Mouse (Mus musculus) testis, adult 2 months (tissue): Measurements from ENCODE around the gene Arhgap19. TPM values are rescaled to one million over a fixed set of nuclear protein-coding genes. Genes with fewer than 3 reads are reported as not detected.

Experiments
- H3K27ac ChIP-seq: fragments of 200-500 bp; 2 replicates; pipeline ENCODE4 v1.5.1; 2012; ENCODE audit warnings: low read depth, low read length; ENCODE audit not compliant: control insufficient read depth, insufficient read depth
- H3K27me3 ChIP-seq: fragments of 200-500 bp; 2 replicates; pipeline ENCODE4 v1.6.1; 2012; ENCODE audit warnings: mild to moderate bottlenecking, low read length, moderate library complexity; ENCODE audit not compliant: control insufficient read depth, insufficient read depth
- H3K36me3 ChIP-seq: fragments of 200-500 bp; 2 replicates; pipeline ENCODE4 v1.6.1; 2012; ENCODE audit warnings: mild to moderate bottlenecking, low read length; ENCODE audit not compliant: control insufficient read depth, insufficient read depth
- H3K4me1 ChIP-seq: fragments of 200-500 bp; 2 replicates; pipeline ENCODE4 v1.6.1; 2012; ENCODE audit warnings: low read length; ENCODE audit not compliant: control insufficient read depth, insufficient read depth
- H3K4me3 ChIP-seq: fragments of 200-500 bp; 2 replicates; pipeline ENCODE4 v1.5.1; 2012; ENCODE audit warnings: low read depth, mild to moderate bottlenecking, low read length, moderate library complexity, mixed read lengths; ENCODE audit not compliant: control insufficient read depth
- CTCF ChIP-seq: fragments of 200-500 bp; IDR thresholded peaks from 2 replicates; pipeline ENCODE4 v1.5.1; 2012; ENCODE audit warnings: low read depth, mild to moderate bottlenecking, inconsistent platforms, low read length, moderate library complexity; ENCODE audit not compliant: control insufficient read depth, insufficient read depth, insufficient replicate concordance
- POLR2A ChIP-seq: fragments of 200-500 bp; IDR thresholded peaks from 2 replicates; pipeline ENCODE4 v1.6.1; 2012; ENCODE audit warnings: low read depth, mild to moderate bottlenecking, inconsistent platforms, low read length, moderate library complexity; ENCODE audit not compliant: control insufficient read depth
- polyA plus RNA-seq: library from polyadenylated mRNA; depleted of rRNA; stranded (reverse); fragments of >200 nt; gene quantifications from 2 replicates; pipeline ENCODE4 v1.2.3, GENCODE M21; 2012; rRNA removed

Arhgap19 gene
- polyA plus RNA-seq, 1 experiment = 39.1 TPM

DNA sequence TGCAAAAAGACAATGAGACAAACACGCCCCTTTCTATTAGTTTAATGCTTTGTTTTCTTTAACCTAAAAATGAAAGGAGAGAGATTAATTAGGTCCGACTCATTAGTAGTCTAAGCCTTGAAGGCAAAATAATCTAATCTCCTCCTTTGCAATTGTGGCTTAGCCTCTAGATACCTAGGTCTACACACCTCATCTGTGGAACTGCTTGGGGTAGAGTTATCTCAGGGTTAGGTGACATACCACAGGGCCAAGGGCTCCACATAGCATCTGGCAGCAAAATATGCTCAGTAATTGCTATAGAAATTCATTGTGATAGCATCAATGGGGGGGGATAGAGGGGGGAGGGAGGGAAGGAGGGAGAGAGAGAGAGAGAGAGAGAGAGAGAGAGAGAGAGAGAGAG lies 76.4 kb downstream of the Arhgap19 start:
- no peaks in the 10 kb centered on the region for H3K36me3 ChIP-seq
- no peaks in the 10 kb centered on the region for H3K27me3 ChIP-seq
- H3K27ac ChIP-seq = no peak overlapping the region
- no peak overlapping the region for H3K4me3 ChIP-seq
- TF ChIP-seq POLR2A (no peak), CTCF (no peak)
- H3K4me1 ChIP-seq = no peaks in the 10 kb centered on the region

DNA sequence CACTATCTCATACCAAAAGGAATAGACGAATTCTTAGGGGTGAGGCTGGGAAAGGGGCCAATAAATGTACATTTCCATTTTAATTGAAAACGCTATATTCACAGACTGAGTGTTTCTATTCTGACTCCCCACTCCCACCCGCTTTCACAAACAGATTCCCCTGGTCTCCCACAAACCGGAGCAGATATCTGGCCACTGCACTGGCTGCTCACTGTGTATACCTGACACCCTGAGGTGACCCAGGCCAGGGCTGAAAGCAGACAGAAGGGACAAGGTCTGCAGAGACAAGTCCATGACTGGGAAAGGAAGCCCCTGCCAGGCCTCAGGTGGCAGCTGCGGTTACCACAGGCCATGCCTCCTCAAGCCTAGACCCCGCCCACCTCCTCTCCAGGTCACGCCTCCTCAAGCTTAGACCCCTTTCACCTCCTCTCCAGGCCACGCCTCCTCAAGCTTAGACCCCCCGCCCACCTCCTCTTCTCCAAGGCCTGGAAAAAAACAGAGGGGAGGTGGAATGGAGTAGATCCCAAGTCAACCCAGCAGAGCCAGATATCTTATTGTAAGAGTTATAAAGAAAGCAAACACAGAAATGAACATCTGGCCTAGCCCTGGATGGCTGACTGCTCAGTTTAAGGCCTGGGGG lies 76.9 kb downstream of the Arhgap19 start:
- TF ChIP-seq CTCF (no peak), POLR2A (no peak)
- H3K27me3 ChIP-seq = no peaks in the 10 kb centered on the region
- H3K36me3 ChIP-seq = no peaks in the 10 kb centered on the region
- H3K4me1 ChIP-seq = no peaks in the 10 kb centered on the region
- H3K4me3 ChIP-seq = no peak overlapping the region
- no peak overlapping the region for H3K27ac ChIP-seq

DNA sequence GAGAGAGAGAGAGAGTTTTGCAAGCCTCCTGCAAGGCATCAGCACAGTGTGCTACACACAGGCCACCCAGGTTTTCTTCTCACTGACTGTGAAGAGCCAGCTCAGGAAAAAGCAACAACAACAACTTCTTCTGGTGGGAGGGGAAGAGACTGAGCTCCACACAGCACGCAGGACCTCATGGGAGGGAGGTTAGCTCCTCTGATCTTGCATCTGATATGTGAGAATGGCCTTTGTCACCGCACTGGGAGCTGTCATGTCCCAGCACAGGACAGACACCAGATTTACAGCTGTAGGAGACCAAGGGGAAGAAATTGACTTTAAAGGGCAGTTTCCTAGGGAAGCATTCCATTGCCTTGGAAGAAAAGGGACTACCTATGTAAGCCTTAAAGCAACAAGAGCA lies 78.5 kb downstream of the Arhgap19 start:
- TF ChIP-seq POLR2A (no peak), CTCF (no peak)
- Histone ChIP-seq H3K4me1 (no peaks in the 10 kb centered on the region), H3K36me3 (no peaks in the 10 kb centered on the region), H3K4me3 (no peak overlapping the region), H3K27me3 (no peaks in the 10 kb centered on the region), H3K27ac (no peak overlapping the region)

DNA sequence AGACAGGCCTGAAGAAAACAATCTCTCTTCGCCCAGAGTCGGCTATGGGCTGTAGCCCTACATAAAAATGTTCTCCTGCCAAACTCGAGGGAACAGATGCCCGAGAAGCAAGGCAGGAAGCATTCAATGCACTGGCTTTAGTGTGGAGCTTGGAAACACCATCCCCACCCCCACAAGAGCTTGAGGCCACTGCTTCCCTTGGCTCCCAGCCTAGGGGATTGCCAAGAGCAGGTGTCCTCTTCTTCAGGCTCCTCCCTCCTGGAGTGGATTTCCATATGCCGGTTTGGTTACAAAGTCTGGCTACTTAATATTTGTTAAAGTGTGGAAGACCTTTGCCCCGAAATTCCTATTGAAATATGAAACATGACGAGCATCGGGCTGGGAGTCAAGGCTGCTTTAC lies 82.4 kb downstream of the Arhgap19 start:
- no peaks in the 10 kb centered on the region for H3K4me1 ChIP-seq
- no peak overlapping the region for H3K4me3 ChIP-seq
- TF ChIP-seq POLR2A (no peak), CTCF (no peak)
- no peaks in the 10 kb centered on the region for H3K27me3 ChIP-seq
- no peaks in the 10 kb centered on the region for H3K36me3 ChIP-seq
- no peak overlapping the region for H3K27ac ChIP-seq

Other genes with a start within 250 kb of the Arhgap19 start
- 0.70 and 1.0 TPM in 2 replicates for gene Gm340, start 219.7 kb downstream of the Arhgap19 start, polyA plus RNA-seq
- gene Slit1, start 58.4 kb downstream of the Arhgap19 start, polyA plus RNA-seq = 9.6 and 11.7 TPM in 2 replicates
- 103 and 140 TPM in 2 replicates for gene Frat1, start 27.9 kb upstream of the Arhgap19 start, polyA plus RNA-seq
- gene Frat2, start 46.1 kb upstream of the Arhgap19 start, polyA plus RNA-seq = 47.7 and 64.2 TPM in 2 replicates
- gene Rrp12, start 94.1 kb upstream of the Arhgap19 start, polyA plus RNA-seq = 29.5 and 32.3 TPM in 2 replicates
- gene Pgam1, start 109.9 kb upstream of the Arhgap19 start, polyA plus RNA-seq = 58.2 and 64.2 TPM in 2 replicates
- 27.5 and 28.5 TPM in 2 replicates for gene Exosc1, start 131.4 kb upstream of the Arhgap19 start, polyA plus RNA-seq
- 34.8 and 44.9 TPM in 2 replicates for gene Zdhhc16, start 131.4 kb upstream of the Arhgap19 start, polyA plus RNA-seq
- gene Mms19, start 179.1 kb upstream of the Arhgap19 start, polyA plus RNA-seq = 45.8 and 46.5 TPM in 2 replicates
- 282 and 310 TPM in 2 replicates for gene Ubtd1, start 179.7 kb upstream of the Arhgap19 start, polyA plus RNA-seq
- gene Ankrd2, start 234.0 kb upstream of the Arhgap19 start, polyA plus RNA-seq = 0.62 and 0.63 TPM in 2 replicates
- 10.8 and 11.7 TPM in 2 replicates for gene Hoga1, start 243.6 kb upstream of the Arhgap19 start, polyA plus RNA-seq